Mouse (Mus musculus) heart, adult 2 months (tissue): Measurements from ENCODE around the gene Wrap53.

Experiments used
- CTCF ChIP-seq: fragments of 200-600 bp; IDR thresholded peaks from 2 replicates; pipeline ENCODE4 v1.8.1; 2022; ENCODE audit warnings: antibody characterized with exemption, mild to moderate bottlenecking, moderate library complexity
- POLR2A ChIP-seq: fragments of 200-500 bp; IDR thresholded peaks from 2 replicates; pipeline ENCODE4 v1.6.1; 2011; ENCODE audit warnings: mild to moderate bottlenecking, low read depth, low read length, control low read depth; ENCODE audit not compliant: insufficient read depth

DNA sequence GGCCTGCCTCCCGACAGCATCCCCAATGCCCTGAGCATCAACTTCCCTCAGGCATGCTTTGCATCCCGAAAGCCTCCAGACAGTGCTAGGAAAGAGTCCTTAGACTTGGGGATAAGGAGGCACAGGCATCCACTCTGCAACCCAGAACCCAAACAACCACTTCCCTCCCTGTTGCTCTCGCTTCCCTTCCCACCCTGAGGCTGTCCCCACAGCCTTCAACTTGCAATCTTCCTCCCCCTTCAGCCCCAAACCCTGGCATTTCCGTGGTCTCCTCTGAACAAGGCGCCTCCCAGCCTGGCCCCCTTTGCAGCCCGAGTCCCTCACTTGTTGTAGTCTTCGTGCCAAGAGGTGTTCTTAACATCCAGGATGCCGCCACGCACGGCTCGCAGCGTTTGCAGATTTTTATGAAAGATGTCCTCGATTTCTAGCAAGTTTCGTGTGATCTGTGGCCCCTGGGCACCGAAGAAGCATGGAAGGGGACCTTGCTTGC lies 63.9 kb downstream of the Wrap53 start:
- TF ChIP-seq CTCF (no peak), POLR2A (no peak)
